Mouse (Mus musculus): ENCODE measurements around the gene Ppfibp2. TPM values are rescaled to one million over a fixed set of nuclear protein-coding genes. Genes with fewer than 3 reads are reported as not detected.

Ppfibp2 gene
- polyA plus RNA-seq, 1 experiment from 2014 or later = 2.4 TPM

DNA sequence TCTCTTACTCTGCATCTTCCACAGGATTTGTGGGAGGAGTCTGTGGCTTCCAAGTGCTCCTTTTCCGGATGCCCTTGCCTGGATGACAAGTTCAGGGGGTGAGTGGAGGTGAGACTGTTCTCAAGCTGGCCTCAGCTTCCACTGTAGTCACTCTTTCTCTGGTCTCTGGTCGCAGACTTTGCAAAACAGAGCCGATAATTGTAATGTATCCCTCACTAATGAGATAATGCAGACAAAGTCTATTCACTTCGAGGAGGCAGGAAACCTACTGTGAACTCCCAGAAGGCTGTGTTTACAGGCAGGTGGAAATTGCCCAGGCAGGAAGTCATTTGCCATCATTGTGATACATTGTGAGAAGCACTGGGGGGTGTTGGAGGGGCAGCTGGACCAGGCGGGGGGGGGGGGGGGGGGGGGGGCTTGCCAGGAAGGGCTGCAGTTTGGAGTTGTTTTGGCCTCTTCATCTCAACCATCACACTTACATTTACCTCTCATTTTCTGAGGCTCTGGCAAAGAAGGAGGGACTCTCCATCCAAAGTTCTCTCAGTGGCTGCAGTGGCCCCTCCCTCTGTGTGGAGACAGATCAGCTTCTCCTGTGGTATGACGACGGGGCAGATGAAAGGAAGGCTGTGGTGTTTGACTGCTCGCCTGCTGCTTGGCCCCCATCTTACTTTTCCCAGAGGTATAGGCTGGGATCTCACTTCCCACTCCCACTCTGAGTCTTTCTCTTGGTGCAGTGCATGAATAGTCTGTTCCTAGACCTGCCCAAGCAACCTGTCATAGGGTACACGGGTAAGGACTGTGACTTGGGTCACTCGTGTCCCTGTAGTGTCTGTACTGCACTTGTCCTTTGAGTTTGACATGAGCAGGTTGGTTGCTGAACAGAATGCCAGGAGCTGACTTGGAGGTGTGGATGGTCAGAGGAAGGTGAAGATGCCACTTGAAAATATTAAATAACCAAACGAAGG is 23.3 kb downstream of the Ppfibp2 start:
- Histone ChIP-seq H3K4me1 (replicated peaks) (0 out of 2 replicates have a peak, but pooled peaks cover 3% of the 10 kb centered on the region), H3K4me2 (no peak overlapping the region), H3K9ac (no peak overlapping the region), H3K27ac (replicated peaks) (no peak overlapping the region), H3K27me3 (no peaks in the 10 kb centered on the region), H3K4me3 (no peak overlapping the region), H3K36me3 (no peaks in the 10 kb centered on the region), H3K9me3 (0 out of 2 replicates have a peak, but pooled peaks cover 4% of the 10 kb centered on the region)
- WGBS = 27% methylated on average over 11 of the region's 11 CpGs
- no peak for ATAC-seq (ENCODE audit: low read depth)

- Histone ChIP-seq H3K4me1 (replicated peaks) (0 out of 2 replicates have a peak, but pooled peaks cover 3% of the 10 kb centered on the region), H3K4me3 (no peak overlapping the region), H3K27ac (replicated peaks) (no peak overlapping the region), H3K27me3 (no peaks in the 10 kb centered on the region), H3K4me2 (no peak overlapping the region), H3K36me3 (no peaks in the 10 kb centered on the region), H3K9ac (no peak overlapping the region), H3K9me3 (0 out of 2 replicates have a peak, but pooled peaks cover 4% of the 10 kb centered on the region)
- WGBS = 71% methylated on average over 4 of the region's 4 CpGs
- ATAC-seq (ENCODE audit: low read depth) = no peak
Measured at GRCm38 (mm10) chr7:107619225-107619624, 24.2 kb downstream of the Ppfibp2 start.

- 0 out of 2 replicates have a peak, but pooled peaks cover 4% of the 10 kb centered on the region for H3K9me3 ChIP-seq
- no peak overlapping the region for H3K27ac ChIP-seq (replicated peaks)
- H3K27me3 ChIP-seq = no peaks in the 10 kb centered on the region
- 81% methylated on average over 3 of the region's 3 CpGs for WGBS
- no peaks in the 10 kb centered on the region for H3K36me3 ChIP-seq
- no peak overlapping the region for H3K9ac ChIP-seq
- no peak overlapping the region for H3K4me2 ChIP-seq
- 0 out of 2 replicates have a peak, but pooled peaks cover 3% of the 10 kb centered on the region for H3K4me1 ChIP-seq (replicated peaks)
- H3K4me3 ChIP-seq = no peak overlapping the region
- no peak for ATAC-seq (ENCODE audit: low read depth)
Measured at GRCm38 (mm10) chr7:107620137-107620536, 25.1 kb downstream of the Ppfibp2 start.

DNA sequence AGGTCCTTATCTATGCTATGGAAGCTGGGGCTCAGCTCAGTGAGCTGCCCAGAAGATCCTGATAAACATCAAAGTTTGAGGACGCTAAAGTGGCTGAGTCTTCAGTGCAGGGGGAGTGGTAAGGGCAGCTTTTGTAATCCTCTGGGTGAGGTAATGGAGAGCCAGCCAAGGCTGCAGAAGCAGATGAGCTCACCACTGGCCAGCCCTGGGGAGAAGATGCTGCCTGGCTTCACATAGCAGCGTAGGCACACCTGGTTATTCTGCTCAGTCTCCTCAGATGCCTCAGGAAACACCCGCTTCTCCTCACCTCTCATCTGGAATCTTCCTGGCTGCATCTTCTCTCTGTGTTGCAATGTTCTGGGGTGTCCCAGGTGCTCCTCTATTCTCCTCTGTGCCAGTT is 29.4 kb downstream of the Ppfibp2 start:
- ATAC-seq (ENCODE audit: low read depth) = no peak
- Histone ChIP-seq H3K27me3 (no peaks in the 10 kb centered on the region), H3K36me3 (no peaks in the 10 kb centered on the region), H3K9ac (no peak overlapping the region), H3K27ac (replicated peaks) (no peak overlapping the region), H3K9me3 (no peaks in the 10 kb centered on the region), H3K4me2 (no peak overlapping the region), H3K4me1 (replicated peaks) (no peaks in the 10 kb centered on the region), H3K4me3 (no peak overlapping the region)
- 77% methylated on average over 3 of the region's 3 CpGs for WGBS

DNA sequence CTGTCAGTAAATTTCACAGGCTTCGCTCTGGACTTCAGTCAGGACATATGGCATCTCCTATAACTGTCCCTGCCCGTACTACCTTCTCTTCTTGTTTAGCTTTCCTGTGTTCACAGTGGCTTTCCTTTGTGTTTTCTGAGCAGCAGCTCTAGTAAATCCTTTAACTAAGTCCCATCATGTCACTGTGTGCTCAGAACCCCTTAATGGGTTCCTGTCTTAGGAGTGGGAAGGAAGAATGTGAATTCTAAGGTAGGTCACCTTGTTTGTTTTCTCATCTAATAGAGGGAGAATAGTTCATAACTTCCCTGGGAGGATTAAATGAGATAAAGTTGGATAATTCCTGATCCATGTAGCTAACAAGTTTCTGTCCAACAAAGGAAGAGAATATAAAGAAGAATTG is 30.1 kb downstream of the Ppfibp2 start, which contains the start of gene 5330417H12Rik:
TSS of gene 5330417H12Rik (minus strand) at position 101 of the 400 bp plus-strand sequence.
- 82% methylated on average over 2 of the region's 2 CpGs for WGBS
- H3K4me3 ChIP-seq = no peak within 1 kb of the TSS
- H3K9ac ChIP-seq = no peak within 1 kb of the TSS
- no peak within 1 kb of the TSS for H3K27ac ChIP-seq (replicated peaks)
- H3K4me2 ChIP-seq = no peak within 1 kb of the TSS
- no peaks in the 10 kb centered on the region for H3K27me3 ChIP-seq
- ATAC-seq (ENCODE audit: low read depth) = no peak
- no peaks in the 10 kb centered on the region for H3K36me3 ChIP-seq
- no peaks in the 10 kb centered on the region for H3K9me3 ChIP-seq
- no peaks in the 10 kb centered on the region for H3K4me1 ChIP-seq (replicated peaks)

- WGBS = 85% methylated on average over 6 of the region's 6 CpGs
- Histone ChIP-seq H3K4me3 (no peak overlapping the region), H3K27me3 (no peaks in the 10 kb centered on the region), H3K27ac (replicated peaks) (no peak overlapping the region), H3K9me3 (no peaks in the 10 kb centered on the region), H3K4me1 (replicated peaks) (no peaks in the 10 kb centered on the region), H3K36me3 (no peaks in the 10 kb centered on the region), H3K9ac (no peak overlapping the region), H3K4me2 (no peak overlapping the region)
- no peak for ATAC-seq (ENCODE audit: low read depth)
Measured at GRCm38 (mm10) chr7:107625781-107626180, 30.8 kb downstream of the Ppfibp2 start.

- Histone ChIP-seq H3K4me2 (no peak overlapping the region), H3K9ac (no peak overlapping the region), H3K9me3 (no peaks in the 10 kb centered on the region), H3K27me3 (no peaks in the 10 kb centered on the region), H3K27ac (replicated peaks) (no peak overlapping the region), H3K36me3 (no peaks in the 10 kb centered on the region), H3K4me3 (no peak overlapping the region), H3K4me1 (replicated peaks) (no peaks in the 10 kb centered on the region)
- ATAC-seq (ENCODE audit: low read depth) = no peak
Measured at GRCm38 (mm10) chr7:107628383-107628782, 33.4 kb downstream of the Ppfibp2 start.

- WGBS = 91% methylated on average over 4 of the region's 4 CpGs
- no peak overlapping the region for H3K4me3 ChIP-seq
- no peaks in the 10 kb centered on the region for H3K4me1 ChIP-seq (replicated peaks)
- H3K9ac ChIP-seq = no peak overlapping the region
- no peak for ATAC-seq (ENCODE audit: low read depth)
- no peaks in the 10 kb centered on the region for H3K36me3 ChIP-seq
- no peaks in the 10 kb centered on the region for H3K27me3 ChIP-seq
- H3K9me3 ChIP-seq = no peaks in the 10 kb centered on the region
- H3K4me2 ChIP-seq = no peak overlapping the region
- H3K27ac ChIP-seq (replicated peaks) = no peak overlapping the region
Measured at GRCm38 (mm10) chr7:107633201-107633600, 38.2 kb downstream of the Ppfibp2 start.

- Histone ChIP-seq H3K4me1 (replicated peaks) (no peaks in the 10 kb centered on the region), H3K36me3 (no peaks in the 10 kb centered on the region), H3K4me2 (no peak overlapping the region), H3K9ac (no peak overlapping the region), H3K27me3 (no peaks in the 10 kb centered on the region), H3K9me3 (no peaks in the 10 kb centered on the region), H3K27ac (replicated peaks) (peak overlapping the region; percentile 46; the same call in 1 of the 2 replicates), H3K4me3 (no peak overlapping the region)
- peak; percentile 69; the same call in 1 of the 2 replicates for ATAC-seq (ENCODE audit: low read depth)
- WGBS = 75% methylated on average over 7 of the region's 7 CpGs
Measured at GRCm38 (mm10) chr7:107637398-107637797, 42.4 kb downstream of the Ppfibp2 start.

GRCm38 (mm10) chr7:107638026-107638425 is 43.0 kb downstream of the Ppfibp2 start:
- ATAC-seq (ENCODE audit: low read depth) = no peak
- peak overlapping the region; percentile 56 for H3K27ac ChIP-seq (replicated peaks)
- 91% methylated on average over 5 of the region's 5 CpGs for WGBS

GRCm38 (mm10) chr7:107642586-107643275 is 47.7 kb downstream of the Ppfibp2 start:
- no peak overlapping the region for H3K9ac ChIP-seq
- no peaks in the 10 kb centered on the region for H3K36me3 ChIP-seq
- ATAC-seq (ENCODE audit: low read depth) = peak; percentile 59; the same call in 1 of the 2 replicates
- H3K4me2 ChIP-seq = no peak overlapping the region
- no peaks in the 10 kb centered on the region for H3K4me1 ChIP-seq (replicated peaks)
- H3K9me3 ChIP-seq = no peaks in the 10 kb centered on the region
- 81% methylated on average over 7 of the region's 7 CpGs for WGBS
- H3K4me3 ChIP-seq = no peak overlapping the region
- H3K27me3 ChIP-seq = no peaks in the 10 kb centered on the region
- H3K27ac ChIP-seq (replicated peaks) = no peak overlapping the region

More at GRCm38 (mm10) chr7:107638026-107638425, 43.0 kb downstream of the Ppfibp2 start:
- H3K4me3 ChIP-seq = no peak overlapping the region
- H3K4me2 ChIP-seq = no peak overlapping the region
- H3K36me3 ChIP-seq = no peaks in the 10 kb centered on the region
- no peaks in the 10 kb centered on the region for H3K9me3 ChIP-seq
- H3K27me3 ChIP-seq = no peaks in the 10 kb centered on the region
- H3K9ac ChIP-seq = no peak overlapping the region
- H3K4me1 ChIP-seq (replicated peaks) = no peaks in the 10 kb centered on the region

DNA sequence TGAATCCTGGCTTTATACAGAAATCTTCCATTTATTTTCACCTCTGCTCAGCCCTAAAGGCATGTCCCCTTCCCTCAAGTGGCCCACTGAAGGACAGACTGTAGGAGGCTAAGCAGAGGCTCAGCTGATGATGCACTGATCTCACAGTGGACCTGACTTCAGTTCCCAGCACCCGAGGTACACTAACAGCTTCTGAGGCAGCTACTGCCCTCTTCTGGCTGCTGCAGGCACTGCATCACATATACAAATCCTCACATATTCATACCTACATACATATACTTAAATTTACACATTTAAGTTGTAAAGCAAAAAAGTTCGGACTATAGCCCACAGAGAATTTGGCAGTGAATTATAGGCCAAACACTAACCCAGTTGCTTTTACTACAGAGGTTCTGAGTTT is 50.0 kb downstream of the Ppfibp2 start:
- Histone ChIP-seq H3K27me3 (no peaks in the 10 kb centered on the region), H3K4me1 (replicated peaks) (no peaks in the 10 kb centered on the region), H3K36me3 (no peaks in the 10 kb centered on the region), H3K9me3 (no peaks in the 10 kb centered on the region), H3K9ac (no peak overlapping the region), H3K4me2 (no peak overlapping the region), H3K4me3 (no peak overlapping the region), H3K27ac (replicated peaks) (no peak overlapping the region)
- ATAC-seq (ENCODE audit: low read depth) = no peak
- WGBS = 89% methylated on average over 2 of the region's 2 CpGs

Data from neural tube, embryonic 13.5 days (tissue).